Mouse (Mus musculus) megakaryocyte, adult 5-6 weeks (primary cell): Measurements from ENCODE around the gene 4931409K22Rik. TPM values are rescaled to one million over a fixed set of nuclear protein-coding genes. Genes with fewer than 3 reads are reported as not detected.
A peak's percentile ranks its signal among the peaks of the same experiment; 100 is the strongest.
"Not testable (repeated sequence)": the region's sequence is repeated elsewhere in the genome, so short reads cannot be mapped to it uniquely, and the experiment has no call there.

ENCODE experiments used
- ATAC-seq: 2 replicates; pipeline ENCODE4 v1.8.0; 2016; ENCODE audit warnings: mild to moderate bottlenecking, inconsistent platforms; ENCODE audit not compliant: poor library complexity, severe bottlenecking
- total RNA-seq, 2 experiments: library from RNA; stranded (forward) in 1 of 2; stranded (reverse) in 1 of 2; fragments of 153-499, 151-499 nt in 1 of 2; fragments of 221-1000, 200-1000 nt in 1 of 2; gene quantifications; 2 replicates each; pipeline versions ENCODE4 v1.2.3 to v1.2.4; 2015 to 2017

The 4931409K22Rik gene
- total RNA-seq, 2 experiments from 2014 or later, result not detected

- ATAC-seq, result no peak
Measured at GRCm38 (mm10) chr5:24593928-24594327, 37.3 kb upstream of the 4931409K22Rik start.

- no peak for ATAC-seq
Measured at GRCm38 (mm10) chr5:24593230-24593629, 36.6 kb upstream of the 4931409K22Rik start.

- peak; percentile 40 for ATAC-seq
Measured at GRCm38 (mm10) chr5:24592471-24593160, 36.0 kb upstream of the 4931409K22Rik start.

- peak; percentile 22 for ATAC-seq
Measured at GRCm38 (mm10) chr5:24591796-24592470, 35.3 kb upstream of the 4931409K22Rik start.

GRCm38 (mm10) chr5:24591268-24591721 is 34.7 kb upstream of the 4931409K22Rik start:
- peak; percentile 22 for ATAC-seq

GRCm38 (mm10) chr5:24589511-24590500 is 33.2 kb upstream of the 4931409K22Rik start:
- ATAC-seq, result no peak

- no peak for ATAC-seq
Measured at GRCm38 (mm10) chr5:24587200-24587577, 30.6 kb upstream of the 4931409K22Rik start.

GRCm38 (mm10) chr5:24586547-24587199 is 30.1 kb upstream of the 4931409K22Rik start, which contains the start of gene Chpf2:
Gene Chpf2 (plus strand): TSS chr5:24586741.
- peak; percentile 97 for ATAC-seq

- peak; percentile 13; the same call in 1 of the 2 replicates for ATAC-seq
Measured at GRCm38 (mm10) chr5:24586106-24586505, 29.5 kb upstream of the 4931409K22Rik start.

- no peak for ATAC-seq
Measured at GRCm38 (mm10) chr5:24578109-24578963, 21.7 kb upstream of the 4931409K22Rik start.

GRCm38 (mm10) chr5:24577183-24577929 is 20.7 kb upstream of the 4931409K22Rik start, which contains the start of gene Abcf2:
Gene Abcf2 (minus strand): TSS chr5:24577467.
- peak; percentile 95 for ATAC-seq

GRCm38 (mm10) chr5:24576801-24577182 is 20.2 kb upstream of the 4931409K22Rik start:
- ATAC-seq, result peak; percentile 21

GRCm38 (mm10) chr5:24575948-24576347 is 19.3 kb upstream of the 4931409K22Rik start:
- no peak for ATAC-seq

GRCm38 (mm10) chr5:24555335-24555734 is 1.3 kb downstream of the 4931409K22Rik start:
- not testable (repeated sequence) for ATAC-seq

- ATAC-seq, result no peak
Measured at GRCm38 (mm10) chr5:24553621-24554244, 2.9 kb downstream of the 4931409K22Rik start.

GRCm38 (mm10) chr5:24551317-24551688 is 5.3 kb downstream of the 4931409K22Rik start:
- ATAC-seq, result no peak

- ATAC-seq, result no peak
Measured at GRCm38 (mm10) chr5:24550598-24551316, 5.9 kb downstream of the 4931409K22Rik start.

GRCm38 (mm10) chr5:24542643-24543042 is 14.0 kb downstream of the 4931409K22Rik start:
- ATAC-seq, result no peak
